Mouse (Mus musculus) left cerebral cortex, postnatal 4 days (tissue): ENCODE results near the gene Serping1. TPM values are rescaled to one million over a fixed set of nuclear protein-coding genes. Genes with fewer than 3 reads are reported as not detected.
"Not testable (repeated sequence)": the region's sequence is repeated elsewhere in the genome, so short reads cannot be mapped to it uniquely, and the experiment has no call there.

Source experiments
- DNase-seq: peaks from one replicate; pipeline ENCODE4 v3.0.0-alpha.2; 2022
- intact Hi-C: fragments of 180-260 bp; cut with DNase I; formaldehyde crosslinking; loops from one replicate; pipeline ENCODE4 v1.15.1; 2025
- total RNA-seq, 2 experiments: library from RNA; stranded (reverse); gene quantifications; 2 replicates each; pipeline ENCODE4 v1.2.3; 2021

Serping1 gene
- total RNA-seq, 2 experiments from 2014 or later: 5.6 to 6.2 TPM

GRCm38 (mm10) chr2:84741841-84742450 is 33.3 kb downstream of the Serping1 start:
- no peak for DNase-seq
- intact Hi-C loops: loop anchor here (5.0 kb wide), 1 partner anchor 55 kb away; the partner anchor contains the start of gene Ube2l6

GRCm38 (mm10) chr2:84740608-84741333 is 34.5 kb downstream of the Serping1 start:
- peak; percentile 24 for DNase-seq
- intact Hi-C loops: loop anchor here (5.0 kb wide), 1 partner anchor 57 kb away; the partner anchor contains the start of gene Ube2l6

GRCm38 (mm10) chr2:84738271-84738911 is 36.9 kb downstream of the Serping1 start:
- intact Hi-C loops: no loop called here
- peak; percentile 38 for DNase-seq

- peak; percentile 46 for DNase-seq
- intact Hi-C loops: no loop called here
Measured at GRCm38 (mm10) chr2:84737451-84737925, 37.8 kb downstream of the Serping1 start.

GRCm38 (mm10) chr2:84736312-84737161 is 38.7 kb downstream of the Serping1 start:
- DNase-seq: peak; percentile 29
- intact Hi-C loops: no loop called here

- DNase-seq: no peak
- intact Hi-C loops: no loop called here
Measured at GRCm38 (mm10) chr2:84735346-84735920, 39.8 kb downstream of the Serping1 start.

- DNase-seq: no peak
- intact Hi-C loops: no loop called here
Measured at GRCm38 (mm10) chr2:84734919-84735318, 40.3 kb downstream of the Serping1 start.

GRCm38 (mm10) chr2:84734351-84734864 is 40.8 kb downstream of the Serping1 start:
- intact Hi-C loops: no loop called here
- peak; percentile 43 for DNase-seq

GRCm38 (mm10) chr2:84733579-84734300 is 41.5 kb downstream of the Serping1 start, which contains the start of gene Ypel4:
Ypel4 (plus strand) TSS chr2:84734058.
- peak; percentile 75 for DNase-seq
- intact Hi-C loops: no loop called here

GRCm38 (mm10) chr2:84732394-84732793 is 42.9 kb downstream of the Serping1 start:
- intact Hi-C loops: no loop called here
- DNase-seq: no peak

GRCm38 (mm10) chr2:84731206-84731605 is 44.0 kb downstream of the Serping1 start:
- intact Hi-C loops: no loop called here
- no peak for DNase-seq

- intact Hi-C loops: loop anchor here (5.0 kb wide), 1 partner anchor 69 kb away; the partner anchor contains the start of gene Ube2l6
- not testable (repeated sequence) for DNase-seq
Measured at GRCm38 (mm10) chr2:84728191-84728590, 47.1 kb downstream of the Serping1 start.

- peak; percentile 96 for DNase-seq
- intact Hi-C loops: loop anchor here (5.0 kb wide), 1 partner anchor 70 kb away; the partner anchor contains the start of gene Ube2l6
Measured at GRCm38 (mm10) chr2:84727172-84727858, 47.9 kb downstream of the Serping1 start, which contains the start of gene Clp1. Clp1 (minus strand) TSS chr2:84727350.

GRCm38 (mm10) chr2:84726716-84727115 is 48.5 kb downstream of the Serping1 start:
- intact Hi-C loops: loop anchor here (5.0 kb wide), 1 partner anchor 71 kb away; the partner anchor contains the start of gene Ube2l6
- no peak for DNase-seq

GRCm38 (mm10) chr2:84725770-84726169 is 49.5 kb downstream of the Serping1 start:
- no peak for DNase-seq
- intact Hi-C loops: loop anchor here (5.0 kb wide), 1 partner anchor 72 kb away; the partner anchor contains the start of gene Ube2l6

GRCm38 (mm10) chr2:84723856-84724255 is 51.4 kb downstream of the Serping1 start:
- intact Hi-C loops: no loop called here
- no peak for DNase-seq

GRCm38 (mm10) chr2:84721182-84721581 is 54.1 kb downstream of the Serping1 start:
- intact Hi-C loops: no loop called here
- no peak for DNase-seq

GRCm38 (mm10) chr2:84720718-84721117 is 54.5 kb downstream of the Serping1 start:
- intact Hi-C loops: no loop called here
- DNase-seq: no peak
